Mouse (Mus musculus): ENCODE results near the gene Gm11492.

DNA sequence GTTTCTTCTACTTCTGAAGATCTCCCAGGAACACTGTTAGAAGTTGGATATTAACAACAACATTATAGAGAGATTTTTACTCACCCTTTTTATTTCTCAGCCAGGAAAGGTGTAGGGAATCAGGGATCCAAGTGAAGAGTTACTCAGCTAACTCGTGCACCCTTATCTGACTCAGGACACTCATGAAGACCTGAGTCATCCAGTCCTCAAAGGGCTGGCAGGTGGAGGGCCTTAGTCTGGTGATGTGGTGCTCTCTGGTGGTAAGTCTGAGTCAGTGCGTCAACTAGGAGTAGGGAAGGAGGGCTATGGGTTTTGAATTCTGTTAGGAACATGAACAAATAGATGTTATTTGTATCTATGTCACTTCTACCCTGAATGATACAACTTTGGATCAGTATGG is 47.2 kb upstream of the Gm11492 start:
- TF ChIP-seq POLR2A (IDR thresholded peaks at IDR 0.05; ENCODE audit: control insufficient read depth in 1 of 2, insufficient read depth in 1 of 2, low read depth in 1 of 2, low read length in 2 of 2, poor library complexity in 1 of 2) (no peak; a peak in 1 of 4 replicates), MEF2A (IDR thresholded peaks at IDR 0.05; ENCODE audit: extremely low read depth, insufficient replicate concordance, low read depth, low read length, poor library complexity, severe bottlenecking) (no peak), CTCF (IDR thresholded peaks at IDR 0.05 in 2 of 3, conservative IDR thresholded peaks at IDR 0.05 in 1 of 3; ENCODE audit: control insufficient read depth in 1 of 3, insufficient read depth in 1 of 3, low read depth in 2 of 3, low read length in 3 of 3, poor library complexity in 1 of 3, severe bottlenecking in 1 of 3) (peak in 2 of 3 experiments; percentile 83 to 86; a peak in 5 of 6 replicates)

All from MEL (cell line).